Mouse (Mus musculus): ENCODE data around the gene Olfr937.

Gene Olfr937

GRCm38 (mm10) chr9:39064851-39065250 lies at the start of gene Olfr937:
Gene Olfr937, minus strand, starts transcription at chr9:39064951.
- no peak for DNase-seq

GRCm38 (mm10) chr9:39078787-39079186 lies 14.0 kb upstream of the Olfr937 start, which contains the start of gene Olfr938:
Gene Olfr938, minus strand, starts transcription at chr9:39078887.
- no peak for DNase-seq

- DNase-seq = no peak
These were observed 41.5 kb downstream of the Olfr937 start, which contains the start of gene Olfr146 for GRCm38 (mm10) chr9:39023277-39023676. Gene Olfr146, minus strand, starts transcription at chr9:39023377.
